Mouse (Mus musculus) cerebellum, adult 18-20 months (tissue): ENCODE results near the gene Pcx.
A peak's percentile ranks its signal among the peaks of the same experiment; 100 is the strongest.

Source experiments
- DNase-seq, 2 experiments: peaks; one replicate each; pipeline ENCODE4 v3.0.0; 2021

Pcx gene

DNA sequence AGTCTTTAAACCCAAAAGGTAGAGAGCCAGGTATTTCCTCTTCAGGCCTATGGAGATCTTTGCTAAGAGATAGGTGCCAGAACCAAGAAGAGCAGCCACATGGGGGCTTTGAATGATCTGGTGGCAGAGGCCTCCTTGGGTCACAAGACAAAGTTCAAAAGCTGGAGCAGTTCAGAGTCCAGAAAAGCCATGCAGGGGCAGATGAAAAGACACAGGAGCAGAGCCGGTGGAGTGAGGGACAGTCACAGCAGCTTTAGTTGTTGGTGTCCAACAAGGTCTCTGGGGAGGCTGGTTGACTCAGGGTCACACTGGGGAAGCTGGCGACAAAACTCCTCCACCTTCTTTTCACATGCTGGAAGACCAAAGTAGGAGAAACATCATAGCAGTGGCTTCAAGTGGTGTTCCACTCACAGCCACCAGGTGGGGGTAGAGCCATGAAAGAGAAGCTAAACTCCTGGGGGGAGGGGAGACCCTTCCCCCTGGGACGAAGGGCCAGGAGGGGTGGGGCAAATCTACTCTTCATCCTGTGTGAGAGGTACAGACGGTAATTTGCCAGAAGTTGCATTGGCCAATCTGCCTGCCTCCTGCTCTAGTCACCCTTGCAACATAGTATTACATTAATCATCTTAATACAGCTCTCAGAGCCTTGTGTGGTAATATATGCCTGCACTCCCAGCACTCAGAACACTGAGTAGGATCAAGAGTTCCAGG, 12.9 kb upstream of the Pcx start:
- DNase-seq = peak; percentile 77 to 78

DNA sequence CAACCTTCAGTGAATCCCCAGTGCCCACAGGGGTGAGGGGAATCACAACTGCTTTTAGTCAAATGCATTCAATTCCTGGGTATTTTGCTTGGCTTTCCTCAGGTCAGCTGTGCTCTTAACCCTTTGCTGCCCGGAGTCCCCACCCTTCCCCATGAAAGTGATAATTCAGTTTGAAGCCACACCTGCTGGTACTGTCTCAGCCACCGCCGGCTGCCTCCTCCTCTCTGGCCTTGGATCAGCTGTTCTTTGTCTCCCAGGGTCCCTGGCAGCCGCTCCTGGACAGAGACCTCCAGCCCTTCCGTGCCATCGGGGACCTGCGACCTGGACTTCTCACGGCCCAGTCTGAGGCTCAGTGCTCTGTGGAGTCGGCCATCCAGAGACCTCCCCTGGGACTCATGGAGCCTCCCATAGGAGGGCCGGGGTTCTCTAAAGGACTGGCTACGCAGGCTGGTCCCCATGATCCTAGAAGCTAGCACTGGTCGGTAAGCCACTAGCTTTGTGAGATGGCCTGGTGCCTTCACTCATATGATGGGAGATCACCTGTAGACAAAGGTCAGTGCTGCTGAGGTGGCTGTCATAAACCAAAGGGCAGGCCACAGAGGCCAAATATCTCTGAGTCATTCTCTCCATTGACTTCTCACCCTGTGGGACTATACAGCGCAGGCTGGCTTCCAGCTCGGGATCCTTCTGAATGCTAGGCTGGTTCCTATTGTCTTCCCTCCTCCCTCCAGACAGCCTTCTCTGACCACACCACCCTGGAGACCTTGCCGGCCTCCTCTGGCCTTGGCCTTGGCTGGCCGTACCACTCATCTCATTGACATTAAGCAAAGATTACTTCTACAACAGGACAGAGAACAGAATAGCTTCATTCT, 12.0 kb upstream of the Pcx start, which contains the start of gene 2010003K11Rik:
Gene 2010003K11Rik (minus strand): TSS at position 522 of the 872 bp plus-strand sequence.
- DNase-seq = peak in 1 of 2 experiments; percentile 20

DNA sequence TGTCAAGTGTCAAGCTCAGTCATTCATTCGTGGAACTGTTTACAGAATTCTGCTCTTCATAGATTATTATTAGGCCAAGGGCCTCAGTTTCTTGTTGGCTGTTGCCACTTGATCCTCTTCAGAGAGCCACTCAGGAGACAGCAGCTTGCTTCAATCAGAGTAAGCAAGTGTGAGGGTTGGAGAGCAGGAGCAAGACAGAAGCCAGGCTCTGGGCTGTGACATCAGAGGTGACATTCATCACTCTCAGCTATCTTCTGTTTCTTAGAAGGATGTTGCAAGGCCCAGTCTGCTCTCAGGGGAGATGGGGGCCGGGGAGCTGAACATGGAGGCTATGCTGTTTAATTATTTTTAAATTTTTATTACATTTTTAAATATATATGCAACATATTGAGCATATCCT, 7.6 kb upstream of the Pcx start:
- no peak for DNase-seq

DNA sequence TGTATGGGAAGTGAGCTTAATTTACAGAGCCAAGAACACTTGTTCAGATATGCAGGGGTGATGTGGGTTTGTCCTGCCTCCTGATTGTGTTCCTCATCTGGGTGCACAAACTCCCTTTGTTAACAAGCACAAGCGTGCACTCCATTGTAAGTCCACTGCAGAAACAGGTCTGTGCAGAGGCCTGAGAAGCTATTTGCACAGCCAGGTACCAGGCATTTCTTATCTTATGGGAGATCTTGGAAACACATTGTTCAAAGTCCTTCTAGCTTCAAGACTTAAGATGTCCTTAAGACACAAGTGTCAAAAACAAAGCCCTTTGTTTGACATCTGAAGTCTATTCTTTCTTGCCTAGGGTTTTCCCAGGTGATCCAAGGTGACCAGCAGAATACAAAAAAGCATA, 5.4 kb upstream of the Pcx start:
- DNase-seq = no peak

- DNase-seq = no peak
These were observed 2.5 kb upstream of the Pcx start for GRCm38 (mm10) chr19:4507746-4508145.

DNA sequence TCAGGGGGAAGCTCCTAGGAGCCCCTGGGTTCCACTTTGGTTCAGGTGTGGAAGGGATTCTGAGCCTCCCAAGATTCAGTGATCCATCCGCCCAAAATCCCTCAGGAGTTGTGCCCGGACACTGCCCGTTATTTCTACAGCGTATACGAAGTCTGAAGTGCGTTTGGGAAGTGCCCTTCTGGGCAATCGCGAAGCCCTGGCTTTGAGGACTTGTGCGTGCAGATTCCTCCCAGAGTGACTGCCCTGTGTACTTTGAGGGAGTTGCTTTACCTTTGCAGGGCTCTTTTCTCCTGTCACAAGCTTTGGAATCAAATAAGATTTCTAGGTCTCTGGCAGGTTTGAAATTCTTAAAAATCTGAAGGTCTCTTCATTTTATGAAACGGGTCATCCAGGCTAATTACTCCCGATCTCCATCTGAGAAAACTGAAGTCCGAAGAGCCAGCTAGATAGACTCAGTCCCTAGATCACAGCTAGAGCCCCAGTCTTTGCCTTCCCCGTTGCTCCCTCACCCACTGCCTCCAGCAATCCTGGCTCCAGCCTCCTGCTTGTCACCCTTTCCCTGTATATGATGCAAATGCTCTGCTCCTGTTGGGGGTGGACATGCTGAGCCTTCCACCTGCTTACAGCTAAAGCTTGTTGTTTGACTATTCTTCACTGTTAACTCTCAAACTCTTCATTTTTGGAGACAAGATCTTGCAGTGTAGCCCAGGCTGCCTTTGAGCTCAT, 1.0 kb downstream of the Pcx start:
- no peak for DNase-seq

GRCm38 (mm10) chr19:4513236-4513858, 3.1 kb downstream of the Pcx start:
- no peak for DNase-seq

DNA sequence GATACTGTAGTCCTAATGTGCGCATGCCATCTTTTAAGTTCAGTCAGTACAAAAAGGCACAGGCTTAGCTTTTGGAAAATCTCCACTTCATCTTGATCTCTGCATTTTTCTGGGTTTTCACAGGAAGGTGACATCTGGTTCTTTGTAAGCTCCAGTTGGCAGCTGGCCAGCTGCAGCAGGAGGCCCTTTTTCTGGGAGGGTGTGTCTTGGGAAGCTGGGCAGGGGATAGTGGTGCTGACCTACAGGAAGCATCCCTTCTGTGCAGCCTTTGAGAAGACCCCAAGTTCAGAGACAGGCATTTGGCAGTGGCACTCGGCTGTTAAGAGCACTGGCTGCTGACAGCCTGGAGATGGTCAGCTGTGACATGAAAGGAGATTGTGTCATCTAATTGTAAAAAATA, 5.5 kb downstream of the Pcx start:
- no peak for DNase-seq

DNA sequence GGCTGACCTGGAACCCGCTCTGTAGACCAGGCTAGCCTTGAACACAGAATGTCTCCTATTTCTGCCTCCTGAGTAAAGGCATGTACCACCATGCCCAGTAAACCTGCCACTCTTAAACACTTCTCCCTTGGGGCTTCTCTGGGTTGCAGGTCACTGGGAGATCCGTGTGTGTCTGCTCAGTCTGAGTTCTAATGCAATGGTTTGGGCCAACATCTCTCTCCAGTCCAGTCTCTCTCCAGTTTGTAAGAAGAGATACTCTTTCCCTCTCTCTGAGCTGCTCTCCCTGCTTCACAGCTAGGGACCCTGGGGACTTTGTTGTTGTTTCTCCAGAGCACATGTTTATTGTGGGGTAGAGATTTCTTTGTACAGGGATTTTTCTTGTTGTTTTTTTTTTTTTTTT, 6.0 kb downstream of the Pcx start:
- DNase-seq = no peak

GRCm38 (mm10) chr19:4517483-4517882, 7.2 kb downstream of the Pcx start:
- DNase-seq = no peak

- no peak for DNase-seq
These were observed 11.3 kb downstream of the Pcx start for GRCm38 (mm10) chr19:4521426-4522050.

- no peak for DNase-seq
These were observed 24.4 kb downstream of the Pcx start for GRCm38 (mm10) chr19:4534646-4535045.

DNA sequence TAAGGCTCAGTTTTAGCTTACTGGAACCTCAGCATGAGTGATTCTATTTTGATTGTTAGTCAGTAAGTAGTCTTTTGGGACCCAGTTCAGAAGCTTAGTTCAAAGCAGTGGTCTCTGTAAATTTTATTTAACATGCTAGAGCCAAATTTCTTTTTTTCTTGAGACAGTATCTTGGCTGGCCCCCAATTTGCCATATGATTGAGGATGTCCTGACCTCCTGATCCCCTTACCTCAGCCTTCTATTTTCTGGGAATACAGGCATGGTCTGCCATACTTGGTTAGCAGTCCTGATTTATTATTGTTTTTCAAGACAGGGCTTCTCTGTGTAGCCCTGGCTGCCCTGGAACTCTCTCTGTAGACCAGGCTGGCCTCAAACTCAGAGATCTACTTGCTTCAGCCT, 25.6 kb downstream of the Pcx start:
- no peak for DNase-seq

DNA sequence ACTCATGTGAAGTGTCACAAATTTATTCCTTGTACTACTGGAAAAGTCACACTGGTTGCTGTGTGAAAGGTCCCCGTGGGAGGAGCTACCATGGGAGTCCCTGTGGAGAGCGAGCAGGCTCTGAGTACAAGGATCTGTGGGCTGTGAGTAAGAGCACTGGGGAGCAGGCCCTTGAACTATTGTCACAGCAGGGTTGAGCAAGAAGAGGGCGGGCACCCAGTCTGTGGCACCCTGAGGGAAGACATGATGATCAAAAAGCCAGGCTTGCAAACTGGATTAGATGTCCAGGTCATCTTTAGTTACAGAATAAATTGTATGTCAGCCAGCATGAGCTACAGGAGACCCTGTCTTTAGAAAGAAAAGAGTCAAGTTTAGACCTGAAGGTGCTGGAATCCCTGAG, 26.3 kb downstream of the Pcx start:
- no peak for DNase-seq

- DNase-seq = no peak
These were observed 30.0 kb downstream of the Pcx start for GRCm38 (mm10) chr19:4540263-4540662.

DNA sequence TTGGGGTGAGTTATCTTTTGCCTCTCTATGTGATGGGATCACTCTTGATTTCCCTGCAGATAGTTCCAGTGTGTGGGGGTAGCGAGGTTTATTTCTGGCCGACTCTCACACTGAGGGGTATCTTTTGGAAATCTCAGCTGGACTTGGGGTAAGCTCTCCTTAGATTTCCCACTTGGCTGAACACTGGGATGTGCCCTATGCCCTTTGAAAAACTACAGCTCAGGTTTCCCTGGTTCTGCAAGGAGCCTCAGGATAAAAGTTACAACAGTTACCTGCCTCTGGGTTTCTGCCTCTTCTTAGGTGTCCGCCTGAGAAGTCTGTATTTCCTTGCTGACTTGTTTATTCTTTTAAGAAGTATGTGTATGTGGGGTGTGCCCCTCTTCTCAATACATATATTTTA, 30.7 kb downstream of the Pcx start:
- DNase-seq = no peak

DNA sequence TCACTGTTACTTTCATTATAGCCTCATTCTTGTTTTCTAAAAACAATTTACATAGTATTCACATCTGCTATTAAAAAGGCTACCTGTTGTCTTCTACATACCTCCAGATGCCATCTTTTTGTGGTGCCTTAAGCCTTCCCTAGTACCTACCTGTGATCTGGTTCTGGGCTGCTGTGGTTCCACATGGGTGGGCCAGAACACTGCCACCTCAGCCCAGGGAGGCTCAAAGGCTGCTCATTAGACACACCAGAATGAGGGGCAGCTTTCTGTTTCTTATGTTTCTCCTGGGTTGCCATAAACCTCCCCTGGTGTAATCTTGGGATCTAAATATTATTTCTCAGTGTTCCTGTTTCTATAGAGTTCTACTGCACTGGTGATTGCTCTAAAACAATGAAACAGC, 31.8 kb downstream of the Pcx start:
- DNase-seq = no peak

- no peak for DNase-seq
These were observed 34.8 kb downstream of the Pcx start for GRCm38 (mm10) chr19:4545091-4545490.

- no peak for DNase-seq
These were observed 35.6 kb downstream of the Pcx start for GRCm38 (mm10) chr19:4545841-4546240.

DNA sequence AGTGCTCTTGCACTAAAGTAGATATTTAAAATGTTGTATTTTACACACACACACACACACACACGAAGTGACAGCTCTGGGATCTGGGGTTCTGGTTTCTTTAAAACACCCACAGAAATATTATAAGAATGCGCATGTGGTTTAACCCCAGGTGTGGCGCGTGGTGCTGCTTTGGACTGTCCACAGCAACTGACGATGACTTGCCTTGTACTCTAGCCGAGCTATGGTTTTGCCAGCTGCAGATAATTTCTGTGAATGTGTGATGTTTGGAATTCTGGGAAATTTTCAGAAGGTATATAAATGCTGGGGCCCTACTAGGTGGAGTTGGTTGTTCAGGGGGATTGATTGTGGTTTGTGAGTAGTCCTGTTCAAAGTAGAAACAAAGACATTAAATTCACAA, 37.5 kb downstream of the Pcx start:
- DNase-seq = no peak

DNA sequence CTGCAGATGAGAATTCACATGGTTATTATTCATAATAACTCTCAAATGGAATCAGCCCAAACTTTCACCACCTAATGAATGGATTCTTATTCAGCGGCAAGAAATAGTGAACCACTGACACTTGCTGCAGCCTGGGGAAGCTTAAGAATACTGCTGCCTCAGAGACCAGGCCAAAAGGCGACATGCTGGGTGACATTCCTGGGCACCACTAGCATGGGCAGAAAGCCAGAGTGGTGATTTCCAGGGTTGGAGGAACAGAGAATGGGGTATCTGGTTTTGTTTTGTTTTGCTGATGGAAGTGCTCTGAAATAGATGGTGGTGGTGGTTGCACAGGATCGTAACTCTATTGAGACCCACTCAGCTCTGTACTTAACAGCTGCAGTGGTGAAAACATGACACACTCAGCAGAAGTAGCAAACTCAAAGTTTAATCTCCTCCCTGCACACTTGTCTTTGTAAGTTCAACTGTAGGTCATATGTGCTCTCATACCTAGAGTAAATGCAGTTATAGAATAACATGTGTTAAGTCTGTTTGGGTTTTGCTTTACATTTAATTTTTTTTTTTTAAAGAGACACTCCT, 38.1 kb downstream of the Pcx start:
- DNase-seq = peak; percentile 72 to 74

DNA sequence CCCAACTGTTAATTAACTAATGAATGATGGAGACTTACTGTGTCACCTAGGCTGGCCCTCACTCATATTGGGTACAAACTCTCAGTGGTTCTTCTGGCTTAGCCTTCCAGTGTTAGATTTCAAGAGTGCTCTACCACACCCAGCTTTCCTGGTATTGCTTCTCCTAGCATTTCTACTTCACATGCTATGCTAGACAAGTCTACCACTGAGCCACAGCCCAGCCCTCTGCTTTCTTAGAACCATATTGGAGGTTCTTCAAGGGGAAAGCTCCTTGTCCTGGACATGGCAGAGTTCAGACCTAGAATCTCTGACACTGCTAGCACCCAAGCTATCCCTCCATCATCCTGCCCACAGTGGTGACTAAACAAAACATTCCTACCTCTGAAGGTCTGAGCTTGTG, 44.0 kb downstream of the Pcx start:
- DNase-seq = no peak
